Mouse (Mus musculus) layer of hippocampus, adult 18-20 months (tissue): ENCODE results near the gene Ina. TPM values are rescaled to one million over a fixed set of nuclear protein-coding genes. Genes with fewer than 3 reads are reported as not detected.
"Not testable (repeated sequence)": the region's sequence is repeated elsewhere in the genome, so short reads cannot be mapped to it uniquely, and the experiment has no call there.

ENCODE experiments used
- DNase-seq, 2 experiments: peaks; one replicate each; pipeline ENCODE4 v3.0.0; 2022; ENCODE audit warnings: low spot score in 2 of 2
- total RNA-seq, 2 experiments: library from RNA; stranded (reverse); gene quantifications; 2 replicates each; pipeline ENCODE4 v1.2.3; 2021

Ina gene
- total RNA-seq, 2 experiments from 2014 or later = 183 to 187 TPM

DNA sequence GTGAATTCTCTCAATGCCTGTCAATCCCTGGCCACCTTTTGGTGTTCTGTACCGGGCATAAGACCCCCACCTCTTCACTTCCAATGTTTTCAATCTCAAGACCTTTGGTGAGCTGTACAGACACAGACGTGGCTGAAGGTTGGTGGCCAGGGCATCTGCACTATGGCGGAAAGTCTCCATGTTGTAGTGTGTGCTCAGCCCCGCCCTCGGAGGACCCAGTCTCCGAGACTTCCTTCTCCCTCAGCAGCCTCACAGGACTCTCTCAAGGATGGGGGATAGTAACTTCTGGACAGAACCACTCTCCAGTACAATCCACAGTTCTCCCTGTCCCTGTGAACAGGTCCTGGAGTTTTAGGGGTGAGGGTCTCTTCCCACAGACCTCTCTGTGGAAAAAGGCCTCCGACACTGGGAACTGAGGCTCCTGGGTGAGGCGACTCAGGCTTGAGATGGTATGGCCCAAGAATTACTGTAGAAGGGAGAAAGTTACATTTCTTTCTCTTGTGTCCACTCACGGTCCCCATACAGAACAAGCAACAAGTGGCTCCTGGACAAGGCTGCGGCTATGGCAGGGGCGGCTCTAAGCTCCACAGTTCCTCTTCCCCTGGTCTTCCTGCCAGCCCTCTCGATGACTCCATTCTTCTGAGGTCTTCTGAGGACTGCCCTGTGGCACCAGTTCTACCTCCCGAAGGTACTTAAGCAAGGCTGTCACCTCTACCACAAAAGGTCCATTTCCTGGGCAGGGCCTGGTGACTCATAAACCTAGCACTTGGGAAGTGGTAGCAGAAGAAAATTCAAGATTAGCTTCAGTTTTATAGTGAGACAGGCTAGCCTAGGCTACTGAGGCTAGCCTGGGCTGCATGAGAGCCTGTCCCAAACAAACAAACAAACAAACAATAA lies 29.5 kb upstream of the Ina start:
- DNase-seq = no peak

DNA sequence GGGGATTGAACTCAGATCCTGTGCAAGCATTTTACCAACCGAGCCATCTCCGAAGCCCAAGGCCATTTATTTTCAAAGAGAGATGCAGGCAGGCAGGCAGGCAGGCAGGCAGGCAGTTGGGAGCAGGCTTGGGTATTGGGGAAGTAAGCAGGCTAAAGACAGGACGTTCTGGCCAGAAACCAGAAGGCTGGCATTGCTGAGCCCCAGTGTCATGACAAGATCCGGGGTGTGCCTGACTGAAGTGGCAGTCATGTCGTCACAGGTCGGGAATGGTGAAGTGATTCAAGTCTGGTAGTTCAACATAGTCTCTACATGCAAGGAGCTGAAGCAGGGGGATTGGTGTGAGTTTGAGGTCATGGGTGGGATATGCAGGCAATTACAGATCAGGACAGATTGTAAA lies 26.9 kb upstream of the Ina start:
- no peak for DNase-seq

DNA sequence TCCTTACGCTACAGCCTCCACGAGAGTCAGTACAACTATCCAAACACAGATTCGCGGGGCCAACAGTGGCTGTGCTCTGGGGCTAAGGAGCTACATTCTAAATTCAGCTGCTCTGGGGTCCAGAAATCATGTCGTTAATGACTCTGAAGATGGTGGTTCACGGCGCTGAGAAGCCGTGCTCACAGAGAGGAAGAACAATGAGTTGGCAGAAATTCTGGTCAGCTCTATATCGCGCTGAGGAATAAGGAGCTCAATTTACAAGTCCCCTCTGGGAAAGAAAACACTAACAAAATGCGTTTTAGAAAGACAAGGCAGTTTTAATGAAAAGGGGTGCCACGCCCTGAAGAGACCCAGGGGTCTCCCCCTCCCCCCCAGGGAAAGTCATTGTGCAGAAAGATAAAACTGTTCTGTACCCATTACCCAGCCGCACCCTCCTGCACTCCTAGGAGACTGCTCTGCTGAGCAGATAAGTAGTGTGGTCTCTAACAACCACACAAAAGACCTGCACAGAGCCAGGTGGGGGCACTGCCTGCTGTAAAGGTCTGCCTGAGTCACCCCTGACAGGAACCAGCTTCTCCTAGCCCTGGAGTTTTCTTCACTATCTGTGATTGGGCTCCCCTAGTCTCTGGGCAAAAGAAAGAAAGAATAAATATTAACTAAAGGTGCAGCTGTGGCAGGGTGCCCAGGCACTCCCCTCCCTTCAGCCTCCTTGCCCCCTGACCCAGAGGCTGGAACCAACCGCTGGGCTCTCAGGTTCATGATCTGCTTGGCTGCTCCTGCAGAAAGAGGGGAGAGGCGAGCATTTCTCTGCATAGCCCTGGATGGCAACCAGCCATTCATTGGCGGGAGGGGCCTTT lies 26.0 kb upstream of the Ina start:
- DNase-seq = no peak

DNA sequence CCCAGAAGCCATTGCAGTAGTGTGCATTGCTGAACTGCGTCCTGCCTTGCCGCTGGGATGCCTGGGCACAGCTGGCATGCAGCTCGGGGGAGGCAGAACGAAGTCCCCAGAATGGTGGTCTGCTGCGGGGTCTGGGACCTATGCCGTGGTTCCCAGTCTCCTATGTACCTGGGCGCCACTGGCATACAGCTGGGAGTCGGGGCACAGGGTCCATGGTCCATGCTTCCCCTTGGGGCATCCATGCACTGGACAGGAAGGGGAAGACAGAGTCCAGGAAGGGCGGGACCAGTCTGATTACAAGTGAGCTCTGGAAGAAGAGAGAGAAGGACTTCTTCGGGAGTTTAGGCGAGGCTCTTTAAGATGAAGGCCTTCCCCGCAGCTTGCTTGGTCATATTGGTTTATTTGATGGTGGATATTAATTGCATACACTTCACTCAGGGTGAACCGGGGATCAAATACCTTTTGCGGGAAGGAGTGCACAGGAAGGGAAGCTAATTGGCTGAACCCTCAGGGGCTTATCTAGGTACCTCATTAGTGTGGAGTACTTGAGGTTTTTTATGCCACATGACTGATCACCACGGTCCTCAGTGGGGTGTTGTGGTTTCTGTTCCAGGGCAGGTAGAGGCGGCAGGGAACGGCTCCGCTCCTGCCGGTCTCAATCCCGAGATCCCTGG lies 24.9 kb upstream of the Ina start:
- no peak for DNase-seq

DNA sequence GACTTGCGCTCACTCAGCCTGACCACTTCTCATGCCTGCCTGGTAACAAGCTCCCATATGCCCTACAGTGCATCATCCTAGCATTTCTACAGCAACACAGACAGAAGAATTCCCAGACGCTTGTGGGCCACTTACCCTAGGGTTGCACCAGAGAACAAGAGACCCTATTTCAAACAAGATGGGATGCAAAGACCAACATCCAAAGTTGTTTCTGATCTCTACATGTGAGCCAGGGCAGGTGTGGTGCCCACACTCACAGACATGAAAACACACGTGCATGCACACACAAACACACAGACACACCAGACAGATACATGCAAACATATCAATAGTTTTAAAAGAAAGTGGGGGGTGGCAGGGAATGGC lies 24.4 kb upstream of the Ina start:
- no peak for DNase-seq

DNA sequence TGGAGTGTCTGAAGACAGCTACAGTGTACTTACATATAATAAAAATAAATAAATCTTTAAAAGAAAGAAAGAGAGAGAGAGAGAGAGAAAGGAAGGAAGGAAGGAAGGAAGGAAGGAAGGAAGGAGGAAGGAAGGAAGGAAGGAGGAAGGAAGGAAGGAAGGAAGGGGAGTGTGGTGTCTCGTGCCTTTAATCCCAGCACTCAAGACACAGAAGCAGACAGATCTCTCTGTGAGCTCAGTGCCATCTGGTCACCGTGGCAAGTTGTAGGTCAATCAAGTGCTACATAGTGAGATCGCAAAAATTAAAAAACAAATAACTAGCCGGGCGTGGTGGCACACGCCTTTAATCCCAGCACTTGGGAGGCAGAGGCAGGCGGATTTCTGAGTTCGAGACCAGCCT lies 23.9 kb upstream of the Ina start:
- DNase-seq = not testable (repeated sequence)

DNA sequence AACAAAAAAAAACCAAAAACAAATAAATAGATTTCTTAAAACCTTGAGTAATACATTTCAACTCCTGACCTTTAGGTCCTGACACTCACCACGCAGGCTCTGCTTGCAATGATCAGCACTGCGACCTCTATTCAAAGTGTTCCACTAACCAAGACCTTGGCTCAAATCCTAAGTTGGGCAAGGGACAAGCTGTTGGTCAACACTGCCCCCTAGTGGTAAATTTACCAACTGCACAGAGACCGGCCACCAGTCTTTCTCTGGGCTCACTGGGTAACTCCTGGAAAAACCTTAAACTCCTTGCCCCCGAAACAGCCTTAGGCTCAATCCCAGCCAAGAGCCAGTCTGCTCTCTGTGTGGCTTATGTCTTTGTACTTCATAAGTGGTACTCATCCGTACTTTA lies 23.4 kb upstream of the Ina start:
- DNase-seq = peak; percentile 58 to 88

DNA sequence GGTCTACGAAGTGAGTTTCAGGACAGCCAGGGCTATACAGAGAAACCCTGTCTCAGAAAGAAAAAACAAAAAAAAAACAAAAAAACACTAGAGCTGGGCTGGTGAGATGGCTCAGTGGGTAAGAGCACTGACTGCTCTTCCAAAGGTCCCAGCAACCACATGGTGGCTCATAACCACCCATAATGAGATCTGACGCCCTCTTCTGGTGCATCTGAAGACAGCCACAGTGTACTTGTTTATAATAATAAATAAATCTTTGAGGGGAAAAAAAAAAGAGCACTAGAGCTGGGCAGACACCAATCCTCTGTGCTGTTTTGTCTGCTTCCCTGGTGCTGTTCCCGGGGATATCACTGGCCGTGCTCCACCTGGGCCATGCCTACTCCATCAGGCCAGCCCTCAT lies 22.2 kb upstream of the Ina start:
- not testable (repeated sequence) for DNase-seq

DNA sequence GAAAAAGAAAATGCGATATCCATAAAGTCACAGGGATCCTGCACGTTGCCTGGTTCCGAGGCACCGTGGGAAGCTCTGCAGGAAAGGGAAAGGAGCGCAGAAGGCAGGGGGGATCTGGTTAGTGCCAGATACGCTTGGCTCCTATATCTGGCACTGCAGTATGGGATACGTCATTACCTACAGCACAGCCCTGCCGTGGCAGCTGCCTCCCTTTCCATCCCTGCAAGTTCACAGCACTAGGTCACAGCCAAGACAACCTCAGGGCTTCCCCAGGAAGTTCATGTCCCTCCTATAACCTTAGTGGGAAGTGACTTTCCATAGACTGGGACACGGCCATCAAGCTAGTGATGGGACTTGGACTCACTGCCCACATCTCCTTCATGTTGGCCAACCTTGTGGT lies 18.4 kb upstream of the Ina start:
- DNase-seq = no peak

DNA sequence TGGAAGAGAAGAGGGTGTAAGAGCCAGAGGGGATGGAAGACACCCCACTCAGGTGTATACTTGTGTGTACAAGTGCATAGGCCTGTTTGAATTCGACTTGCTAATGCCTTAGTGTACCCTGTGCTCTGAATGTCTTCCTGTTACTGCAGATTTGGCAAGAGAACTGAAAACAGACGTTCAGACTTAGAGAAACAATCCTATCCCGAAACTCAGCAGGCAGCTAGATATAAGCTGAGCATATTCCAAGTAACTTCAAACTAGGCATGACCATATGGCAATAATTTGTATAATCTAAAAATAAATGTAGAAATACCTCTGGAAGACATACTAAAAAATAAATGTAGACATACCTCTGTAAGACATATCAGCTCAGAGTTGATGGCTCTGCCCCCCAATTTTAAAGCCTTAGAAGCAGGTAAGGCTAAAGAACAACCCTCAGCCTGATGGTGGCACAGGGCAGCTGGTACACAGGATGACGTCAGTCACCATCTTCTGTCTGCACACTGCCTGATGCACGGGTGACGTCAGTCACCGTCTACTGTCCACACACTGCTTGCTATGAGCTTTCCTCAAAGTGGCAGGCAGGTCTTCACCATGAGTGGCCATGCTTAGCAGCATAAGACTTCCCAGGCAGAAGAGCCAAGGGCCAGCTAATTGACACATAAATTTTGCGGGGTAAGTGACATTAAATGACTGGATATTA lies 16.2 kb upstream of the Ina start:
- DNase-seq = peak in 1 of 2 experiments; percentile 53

DNA sequence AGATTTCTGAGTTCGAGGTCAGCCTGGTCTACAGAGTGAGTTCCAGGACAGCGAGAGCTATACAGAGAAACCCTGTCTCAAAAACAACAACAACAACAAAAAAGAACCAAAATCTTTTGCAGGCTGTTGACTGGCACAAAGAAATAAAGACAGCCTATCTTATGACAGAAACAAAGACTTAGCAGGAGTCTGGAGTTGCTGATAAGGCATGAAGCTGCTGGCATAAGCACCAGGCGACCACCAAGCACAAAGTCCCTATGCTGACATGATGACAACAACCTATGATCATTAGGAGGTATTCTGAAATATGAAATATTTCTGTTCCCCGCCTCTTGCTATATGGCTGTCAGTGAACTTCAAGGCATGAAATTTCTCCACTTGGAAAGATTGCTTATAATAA lies 15.5 kb upstream of the Ina start:
- DNase-seq = no peak

DNA sequence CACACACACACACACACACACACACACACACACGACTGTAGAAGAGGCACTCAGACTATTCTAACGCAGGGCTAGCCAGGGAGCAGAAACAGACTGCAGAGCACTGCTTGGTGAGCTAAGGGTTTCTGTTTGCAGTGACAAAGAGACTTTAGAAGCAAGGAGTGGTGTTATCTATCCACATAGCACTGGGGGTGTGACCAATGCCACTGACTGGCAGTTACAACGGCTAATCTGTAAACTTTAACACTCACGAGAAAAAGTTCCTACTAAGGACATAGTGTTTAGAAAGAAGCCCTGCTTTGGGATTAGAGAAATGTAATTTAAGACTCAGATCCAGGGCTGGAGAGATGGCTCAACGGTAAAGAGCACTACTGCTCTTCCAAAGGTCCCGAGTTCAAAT lies 14.7 kb upstream of the Ina start:
- no peak for DNase-seq

DNA sequence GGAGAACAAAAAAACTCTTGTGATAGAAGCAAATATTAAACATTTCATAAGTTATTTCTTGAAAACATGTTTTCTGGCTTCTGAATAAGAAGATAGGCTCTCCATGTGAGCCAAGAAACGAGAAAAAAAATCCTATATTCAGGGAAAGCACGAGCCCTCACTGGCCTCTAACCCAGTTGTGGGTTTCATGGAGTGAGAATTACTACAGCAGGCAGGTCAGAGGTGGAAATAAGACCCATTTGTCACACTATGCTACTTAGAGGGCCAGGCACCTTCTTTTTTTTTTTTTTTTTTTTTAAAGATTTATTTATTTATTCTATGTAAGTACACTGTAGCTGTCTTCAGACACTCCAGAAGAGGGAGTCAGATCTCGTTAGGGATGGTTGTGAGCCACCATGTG lies 14.1 kb upstream of the Ina start:
- not testable (repeated sequence) for DNase-seq

DNA sequence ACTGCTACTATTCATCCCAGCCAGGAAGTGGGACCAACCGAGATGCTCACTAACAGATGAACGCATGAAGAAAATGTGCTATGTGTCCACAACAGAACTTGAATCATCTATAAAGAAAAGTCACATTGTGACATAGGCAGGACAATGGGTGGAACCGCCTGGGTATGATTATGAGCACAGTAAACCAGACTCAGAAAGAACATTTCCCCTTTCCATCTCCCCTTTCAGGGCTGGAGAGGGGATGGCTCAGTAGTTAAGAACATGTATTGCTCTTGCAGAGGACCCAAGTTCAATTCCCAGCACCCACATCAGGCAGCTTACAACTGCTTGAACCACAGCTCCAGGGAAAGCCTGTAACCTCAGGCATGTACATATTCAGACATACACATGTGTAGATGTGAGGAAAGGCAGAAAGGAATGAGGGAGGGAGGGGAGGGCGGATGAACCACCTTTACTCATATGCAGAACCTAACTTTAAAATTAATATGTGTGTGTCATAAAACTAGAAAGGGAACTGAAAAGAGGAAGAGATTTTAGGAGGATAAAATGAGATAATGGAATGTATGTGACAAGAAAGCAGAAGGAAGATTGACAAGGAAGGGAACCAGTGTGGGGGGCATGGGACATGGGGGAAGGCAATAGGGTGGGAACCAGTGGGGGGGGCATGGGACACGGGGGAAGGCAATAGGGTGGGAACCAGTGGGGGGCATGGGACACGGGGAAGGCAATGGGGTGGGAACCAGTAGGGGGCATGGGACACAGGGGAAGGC lies 10.6 kb upstream of the Ina start:
- no peak for DNase-seq

DNA sequence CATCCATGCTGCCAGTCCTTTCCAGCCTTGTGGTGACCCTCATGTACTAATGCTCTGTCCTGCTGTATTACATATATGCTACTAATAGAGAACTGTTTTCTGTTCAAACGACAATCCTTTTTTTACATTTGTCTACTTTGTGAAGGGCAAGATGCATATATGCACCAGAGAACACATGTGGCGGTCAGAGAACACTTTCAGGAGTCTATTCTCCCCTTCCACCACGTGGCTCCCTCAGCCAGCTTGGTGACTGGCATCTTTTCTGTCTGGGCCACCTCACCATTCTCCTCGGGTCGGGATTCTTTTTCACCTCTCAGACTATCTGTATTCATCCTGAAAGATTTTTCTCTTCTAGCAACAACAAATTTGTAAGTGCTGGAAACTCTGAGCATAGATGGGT lies 8.6 kb upstream of the Ina start:
- DNase-seq = no peak

DNA sequence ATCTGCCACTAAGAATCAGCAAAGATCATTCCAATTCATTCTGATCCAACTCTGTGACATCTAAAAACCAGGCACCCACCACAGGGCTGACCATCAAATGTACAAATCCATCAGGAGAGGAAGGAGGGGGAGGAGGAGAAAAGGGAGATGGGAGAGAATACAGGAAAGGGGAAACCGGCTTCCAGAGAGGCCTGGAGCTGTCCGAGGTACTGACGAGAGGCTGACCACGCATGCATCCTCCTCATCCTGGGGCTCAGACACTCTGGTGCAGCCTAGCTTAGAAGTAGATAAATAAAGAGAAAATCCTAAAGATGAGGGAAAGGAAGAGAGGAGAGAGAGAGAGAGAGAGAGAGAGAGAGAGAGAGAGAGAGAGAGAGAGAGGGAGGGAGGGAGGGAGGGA lies 8.2 kb upstream of the Ina start:
- DNase-seq = no peak

DNA sequence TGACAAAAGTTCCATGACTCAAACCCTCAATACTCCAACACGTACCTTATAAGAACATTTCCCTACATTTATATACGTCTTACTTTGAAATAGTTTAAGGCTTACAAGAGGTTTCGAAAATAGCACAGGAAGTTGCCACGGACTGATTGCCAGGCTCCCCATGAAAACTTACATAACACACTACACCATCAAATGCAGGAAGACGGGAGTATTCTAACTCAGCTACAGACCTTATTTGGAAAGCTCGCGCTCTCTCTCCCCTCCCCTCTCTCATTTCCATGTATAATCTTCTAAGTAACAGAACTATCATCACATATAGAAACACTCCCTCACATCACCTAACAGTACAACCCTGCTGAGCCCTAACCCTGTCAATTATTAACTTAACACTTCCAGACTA lies 5.1 kb upstream of the Ina start:
- no peak for DNase-seq

DNA sequence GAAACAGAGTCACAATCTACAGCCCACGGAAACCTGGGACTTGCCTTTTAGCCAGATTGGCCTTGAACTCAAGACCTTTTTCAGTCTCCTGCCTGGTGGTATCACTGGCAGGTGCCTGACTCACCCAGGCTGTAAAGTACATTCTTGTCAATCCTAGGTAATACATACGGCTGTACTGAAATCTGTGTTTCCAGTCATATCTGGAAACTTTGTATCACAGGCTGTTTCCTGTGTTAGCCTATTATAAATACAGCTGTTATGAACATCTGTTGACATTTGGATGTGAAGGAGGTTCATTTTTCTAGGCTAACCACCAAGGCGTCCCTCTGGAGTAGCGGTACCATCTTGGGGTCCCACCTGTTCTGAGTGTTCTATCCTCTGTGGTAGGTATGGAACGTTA lies 4.6 kb upstream of the Ina start:
- DNase-seq = no peak

DNA sequence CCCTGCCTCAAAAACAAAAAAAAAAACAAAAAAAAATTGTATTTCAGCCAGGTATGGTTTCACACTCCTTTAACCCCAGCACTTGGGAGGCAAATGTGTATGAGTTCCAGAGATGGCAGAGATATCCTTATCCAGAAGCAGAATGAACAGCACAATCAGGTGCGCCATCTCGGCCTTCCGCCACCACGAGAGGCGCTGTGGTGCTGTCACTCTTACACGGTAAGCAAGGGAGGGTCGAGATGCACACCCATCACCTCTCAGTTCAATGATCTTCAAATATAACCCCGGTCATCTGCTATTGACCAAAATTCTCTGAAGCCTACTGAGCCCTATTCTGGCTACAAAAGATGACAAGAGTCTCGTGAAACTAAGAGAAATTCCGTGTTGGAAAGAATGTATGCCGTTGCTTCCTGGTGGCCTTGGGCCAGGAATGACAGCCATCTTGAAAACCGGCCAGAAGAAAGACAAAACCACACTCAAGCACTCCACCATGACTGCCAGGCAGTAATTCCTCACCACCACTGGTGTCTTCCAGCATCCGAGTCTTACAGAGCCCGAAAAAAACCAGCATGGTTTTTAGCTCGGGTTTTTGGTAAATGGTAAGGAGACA lies 1.9 kb upstream of the Ina start:
- DNase-seq = no peak
